Mouse (Mus musculus): Measurements from ENCODE around the gene Rragd. TPM values are rescaled to one million over a fixed set of nuclear protein-coding genes. Genes with fewer than 3 reads are reported as not detected.

Gene Rragd
- total RNA-seq, 2 experiments from 2014 or later, result 174 to 204 TPM

DNA sequence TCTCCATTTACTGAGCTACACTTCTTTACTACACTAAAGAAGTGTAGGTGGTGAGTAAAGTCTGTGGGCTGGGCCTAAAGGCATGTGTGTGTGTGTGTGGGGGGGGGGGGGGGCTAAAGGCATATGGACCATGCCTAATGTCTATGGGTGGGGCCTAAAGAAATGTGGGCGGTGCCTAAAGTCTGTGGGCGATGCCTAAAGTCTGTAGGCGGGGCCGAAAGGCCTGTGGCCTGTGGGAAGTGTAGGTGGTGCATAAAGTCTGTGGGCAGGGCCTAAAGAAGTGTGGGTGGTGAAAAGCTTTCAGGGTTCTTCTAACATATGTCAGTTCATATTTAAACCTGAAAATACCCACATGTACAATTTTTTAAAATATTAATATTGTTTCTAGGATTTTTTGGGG lies 5.5 kb upstream of the Rragd start:
- intact Hi-C loops (cut with DNase I), result no loop called here
- no peak overlapping the region for H3K4me3 ChIP-seq
- no peak for TF ChIP-seq CTCF (IDR thresholded peaks at IDR 0.05)
- no peak for DNase-seq
- no peak overlapping the region for H3K27ac ChIP-seq

GRCm38 (mm10) chr4:32980061-32980460 lies 2.8 kb upstream of the Rragd start:
- H3K27ac ChIP-seq, result no peak overlapping the region
- no peak overlapping the region for H3K4me3 ChIP-seq
- intact Hi-C loops (cut with DNase I), result loop anchor here (5.0 kb wide), 1 partner anchor 37 kb away; no protein-coding TSS in a partner anchor
- TF ChIP-seq CTCF (IDR thresholded peaks at IDR 0.05), result no peak
- no peak for DNase-seq

DNA sequence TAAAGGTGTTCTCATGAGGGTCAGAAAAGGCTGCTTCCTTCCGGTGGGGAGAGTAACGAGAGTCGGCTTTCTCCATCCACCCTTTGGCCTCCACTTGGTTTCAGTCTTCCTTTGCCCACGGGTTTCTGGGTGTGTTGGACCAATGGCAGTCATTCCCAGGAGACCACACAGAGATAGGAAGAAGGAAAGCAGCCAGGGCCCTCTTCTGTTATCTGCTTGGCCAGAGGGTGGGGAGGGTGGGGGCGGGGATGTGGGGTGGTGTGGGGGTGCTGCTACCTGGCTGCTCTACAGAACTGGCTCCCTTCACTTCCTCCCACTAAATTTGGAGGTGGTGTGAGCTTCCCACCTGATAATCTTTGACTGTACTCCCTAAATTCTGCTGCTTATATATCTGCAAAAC lies 1.2 kb upstream of the Rragd start:
- intact Hi-C loops (cut with DNase I), result loop anchor here (5.0 kb wide), 1 partner anchor 36 kb away; no protein-coding TSS in a partner anchor
- Histone ChIP-seq H3K4me3 (no peak overlapping the region), H3K27ac (no peak overlapping the region)
- DNase-seq, result no peak
- TF ChIP-seq CTCF (IDR thresholded peaks at IDR 0.05), result no peak

- H3K27ac ChIP-seq, result peak overlapping the region; percentile 98
- peak overlapping the region; percentile 97 for H3K4me3 ChIP-seq
- no peak for DNase-seq
- intact Hi-C loops (cut with DNase I), result loop anchor here (5.0 kb wide), 1 partner anchor 35 kb away; no protein-coding TSS in a partner anchor
- no peak for TF ChIP-seq CTCF (IDR thresholded peaks at IDR 0.05)
These were observed 659 bp upstream of the Rragd start for GRCm38 (mm10) chr4:32982041-32982715.

DNA sequence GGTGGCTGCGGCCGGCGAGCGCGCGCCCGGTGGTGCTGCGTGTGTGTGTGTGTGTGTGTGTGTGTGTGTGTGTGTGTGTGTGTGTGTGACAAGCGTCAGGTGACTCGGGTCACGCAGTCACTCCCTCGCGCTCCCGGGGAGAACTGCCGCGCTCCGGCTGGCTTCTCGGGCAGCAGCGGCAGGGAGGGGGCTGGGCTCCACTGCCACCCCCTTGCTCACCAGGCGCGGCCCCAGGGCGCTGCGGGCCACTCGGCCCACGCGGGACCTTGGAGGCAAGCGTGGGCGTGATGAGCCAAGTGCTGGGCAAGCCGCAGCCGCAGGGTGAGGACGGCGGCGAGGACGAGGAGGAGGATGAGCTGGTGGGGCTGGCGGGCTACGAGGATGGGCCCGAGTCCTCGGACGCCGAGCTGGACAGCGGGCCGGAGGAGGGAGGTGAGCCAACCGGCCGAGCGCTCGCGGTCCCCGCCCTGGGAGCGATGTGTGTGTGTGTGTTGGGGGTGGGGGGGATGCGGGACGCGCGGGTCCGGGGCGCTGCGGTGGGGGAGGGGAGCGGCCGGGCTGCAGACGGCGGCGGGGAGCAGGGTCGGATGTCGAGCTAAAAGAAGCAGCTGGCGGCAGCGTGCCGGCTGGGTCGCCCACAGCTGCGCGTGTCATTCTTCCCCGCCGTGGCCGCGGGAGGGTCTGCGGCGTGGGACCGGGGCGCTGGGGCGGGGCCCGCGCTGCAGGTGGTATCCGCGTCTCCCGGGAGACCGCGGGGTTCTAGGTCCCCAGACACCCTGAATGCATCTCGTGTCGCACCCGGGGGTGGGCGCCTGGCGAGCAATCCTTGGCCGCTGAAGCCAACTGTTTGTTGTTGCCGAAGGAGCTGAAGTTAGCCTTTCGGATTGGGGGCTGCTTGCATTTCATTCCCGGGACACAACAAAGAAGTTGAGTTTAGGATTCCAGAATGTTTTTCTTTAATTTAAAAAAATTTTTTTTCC lies 629 bp downstream of the Rragd start:
- intact Hi-C loops (cut with DNase I), result loop anchor here (5.0 kb wide), 1 partner anchor 34 kb away; no protein-coding TSS in a partner anchor
- peak overlapping the region; percentile 98 for H3K27ac ChIP-seq
- TF ChIP-seq CTCF (IDR thresholded peaks at IDR 0.05), result no peak
- peak; percentile 90 for DNase-seq
- peak overlapping the region; percentile 97 for H3K4me3 ChIP-seq

GRCm38 (mm10) chr4:32984242-32984641 lies 1.4 kb downstream of the Rragd start:
- Histone ChIP-seq H3K4me3 (peak overlapping the region; percentile 97), H3K27ac (peak overlapping the region; percentile 98)
- no peak for TF ChIP-seq CTCF (IDR thresholded peaks at IDR 0.05)
- intact Hi-C loops (cut with DNase I), result loop anchor here (5.0 kb wide), 1 partner anchor 33 kb away; no protein-coding TSS in a partner anchor
- DNase-seq, result no peak

DNA sequence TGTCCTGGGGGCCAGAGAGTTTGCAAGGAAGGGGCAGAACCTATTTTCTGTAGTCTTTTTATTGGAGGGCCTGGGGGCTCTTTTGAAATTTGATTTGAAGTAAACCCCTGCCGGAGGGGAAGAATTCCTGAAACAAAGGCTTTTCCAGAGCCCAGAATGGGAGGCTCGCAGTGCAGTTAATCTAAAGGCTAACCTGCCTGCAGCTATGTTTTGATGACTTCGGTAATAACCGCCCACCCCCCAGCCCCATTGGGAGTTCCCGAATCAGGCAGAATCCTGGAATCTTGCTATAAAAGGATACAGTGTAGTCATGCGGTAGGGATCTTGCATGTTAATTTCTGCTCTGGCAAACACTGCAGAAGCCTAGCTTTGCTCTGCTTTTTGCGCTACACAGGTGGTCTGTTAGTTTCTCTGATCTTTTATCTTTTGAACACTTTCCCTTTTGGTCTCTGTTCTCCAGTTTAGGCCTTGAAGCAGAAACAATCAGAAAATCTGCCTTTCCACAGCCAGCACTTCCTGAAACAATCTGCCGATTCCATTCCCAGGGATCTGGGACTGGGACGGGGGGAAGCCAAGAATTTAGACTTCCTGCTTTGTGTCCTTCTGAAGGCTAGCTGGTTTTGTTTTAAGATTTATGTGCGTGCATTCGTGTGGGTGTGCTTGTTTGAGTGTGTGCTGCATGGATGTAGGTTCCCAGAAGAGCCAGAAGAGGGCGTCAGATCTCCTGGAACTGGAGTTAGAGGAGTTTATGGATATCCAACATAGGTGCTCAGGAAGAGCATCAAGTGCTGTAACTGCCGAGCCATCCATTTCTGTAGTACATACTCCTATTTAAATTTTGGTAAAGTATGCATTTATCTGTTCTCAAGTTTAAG lies 2.2 kb downstream of the Rragd start:
- intact Hi-C loops (cut with DNase I), result loop anchor here (5.0 kb wide), 1 partner anchor 32 kb away; no protein-coding TSS in a partner anchor
- Histone ChIP-seq H3K27ac (peak overlapping the region; percentile 98), H3K4me3 (peak overlapping the region; percentile 97)
- TF ChIP-seq CTCF (IDR thresholded peaks at IDR 0.05), result peak; percentile 28; the same call in 1 of the 2 replicates
- DNase-seq, result no peak

- no peak for TF ChIP-seq CTCF (IDR thresholded peaks at IDR 0.05)
- intact Hi-C loops (cut with DNase I), result no loop called here
- Histone ChIP-seq H3K4me3 (no peak overlapping the region), H3K27ac (no peak overlapping the region)
- no peak for DNase-seq
These were observed 2.8 kb downstream of the Rragd start for GRCm38 (mm10) chr4:32985684-32986083.

- no peak overlapping the region for H3K4me3 ChIP-seq
- H3K27ac ChIP-seq, result peak overlapping the region; percentile 16; the same call in 1 of the 2 replicates
- TF ChIP-seq CTCF (IDR thresholded peaks at IDR 0.05), result no peak
- intact Hi-C loops (cut with DNase I), result no loop called here
- DNase-seq, result no peak
These were observed 4.2 kb downstream of the Rragd start for GRCm38 (mm10) chr4:32987006-32987405.

DNA sequence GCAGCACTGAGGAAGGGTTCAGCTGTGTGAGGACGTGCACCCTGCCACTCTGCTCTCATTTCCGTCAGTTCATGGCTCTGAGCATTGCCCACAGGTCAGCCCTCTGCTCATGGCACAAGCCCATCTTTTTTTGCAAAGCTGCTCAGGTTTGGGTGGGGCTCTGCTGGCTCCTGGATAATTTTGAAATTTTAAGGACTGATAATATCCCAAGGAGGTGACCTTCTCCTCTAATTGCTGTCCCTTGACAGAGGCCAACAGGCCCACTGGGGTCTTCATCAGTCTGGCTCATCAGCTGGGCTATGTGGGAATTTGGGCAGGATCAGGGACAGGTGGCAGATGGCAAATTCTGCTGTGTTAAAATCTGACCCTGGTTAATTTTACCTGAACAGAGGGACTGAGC lies 6.5 kb downstream of the Rragd start:
- no peak for DNase-seq
- intact Hi-C loops (cut with DNase I), result no loop called here
- H3K27ac ChIP-seq, result no peak overlapping the region; the same call in 1 of the 2 replicates
- TF ChIP-seq CTCF (IDR thresholded peaks at IDR 0.05), result no peak
- H3K4me3 ChIP-seq, result no peak overlapping the region

- peak; percentile 7; the same call in 1 of the 2 replicates for TF ChIP-seq CTCF (IDR thresholded peaks at IDR 0.05)
- Histone ChIP-seq H3K4me3 (no peak overlapping the region), H3K27ac (no peak overlapping the region)
- DNase-seq, result no peak
- intact Hi-C loops (cut with DNase I), result no loop called here
These were observed 11.3 kb downstream of the Rragd start for GRCm38 (mm10) chr4:32994168-32994567.

- H3K27ac ChIP-seq, result peak overlapping the region; percentile 75
- no peak for TF ChIP-seq CTCF (IDR thresholded peaks at IDR 0.05)
- intact Hi-C loops (cut with DNase I), result no loop called here
- no peak overlapping the region for H3K4me3 ChIP-seq
- no peak for DNase-seq
These were observed 13.2 kb downstream of the Rragd start for GRCm38 (mm10) chr4:32996083-32996482.
